Mouse (Mus musculus): Measurements from ENCODE around the gene Unc119b. TPM values are rescaled to one million over a fixed set of nuclear protein-coding genes. Genes with fewer than 3 reads are reported as not detected.
A peak's percentile ranks its signal among the peaks of the same experiment; 100 is the strongest.
"Not testable (repeated sequence)": the region's sequence is repeated elsewhere in the genome, so short reads cannot be mapped to it uniquely, and the experiment has no call there.

Unc119b gene
- polyA plus RNA-seq, 1 experiment, result 38.7 TPM

- DNase-seq (ENCODE audit: low read depth in 1 of 2, low spot score in 2 of 2), result no peak
- no peak for TF ChIP-seq POLR2A (IDR thresholded peaks at IDR 0.05; ENCODE audit: low read depth, low read length)
- peak; percentile 23; the same call in 1 of the 2 replicates for TF ChIP-seq CTCF (IDR thresholded peaks at IDR 0.05; ENCODE audit: extremely low read depth, insufficient read depth, insufficient read length, insufficient replicate concordance)
- no peak overlapping the region for H3K27ac ChIP-seq (ENCODE audit: insufficient read depth, low read length)
- no peak overlapping the region for H3K4me3 ChIP-seq (ENCODE audit: extremely low read depth, insufficient read depth, insufficient read length)
- 84% methylated on average over 9 of the region's 9 CpGs for WGBS
- no peaks in the 10 kb centered on the region for H3K36me3 ChIP-seq (ENCODE audit: control insufficient read depth, insufficient read depth, low read length)
- no peaks in the 10 kb centered on the region for H3K27me3 ChIP-seq (ENCODE audit: control insufficient read depth, insufficient read depth, low read length)
- peaks cover 24% of the 10 kb centered on the region; the same call in 1 of the 2 replicates for H3K4me1 ChIP-seq (ENCODE audit: control insufficient read depth, insufficient read depth, insufficient read length)
These were observed 30.6 kb upstream of the Unc119b start for GRCm38 (mm10) chr5:115165351-115165750.

- not testable (repeated sequence) for H3K27me3 ChIP-seq (ENCODE audit: control insufficient read depth, insufficient read depth, low read length); H3K36me3 ChIP-seq (ENCODE audit: control insufficient read depth, insufficient read depth, low read length); H3K4me3 ChIP-seq (ENCODE audit: extremely low read depth, insufficient read depth, insufficient read length); DNase-seq (ENCODE audit: low read depth in 1 of 2, low spot score in 2 of 2); H3K27ac ChIP-seq (ENCODE audit: insufficient read depth, low read length)
- WGBS, result 96% methylated on average over 4 of the region's 4 CpGs
- H3K4me1 ChIP-seq (ENCODE audit: control insufficient read depth, insufficient read depth, insufficient read length), result peaks cover 24% of the 10 kb centered on the region; the same call in 1 of the 2 replicates
These were observed 29.7 kb upstream of the Unc119b start for GRCm38 (mm10) chr5:115164446-115164845.

- peak in 1 of 2 experiments; percentile 50 for DNase-seq (ENCODE audit: low read depth in 1 of 2, low spot score in 2 of 2)
- 78% methylated on average over 8 of the region's 8 CpGs for WGBS
These were observed 28.8 kb upstream of the Unc119b start for GRCm38 (mm10) chr5:115163563-115163962.

GRCm38 (mm10) chr5:115161940-115162279 lies 27.1 kb upstream of the Unc119b start:
- not testable (repeated sequence) for DNase-seq (ENCODE audit: low read depth in 1 of 2, low spot score in 2 of 2)

More at GRCm38 (mm10) chr5:115163563-115163962, 28.8 kb upstream of the Unc119b start:
- H3K4me3 ChIP-seq (ENCODE audit: extremely low read depth, insufficient read depth, insufficient read length), result no peak overlapping the region
- H3K27ac ChIP-seq (ENCODE audit: insufficient read depth, low read length), result no peak overlapping the region
- H3K4me1 ChIP-seq (ENCODE audit: control insufficient read depth, insufficient read depth, insufficient read length), result peaks cover 24% of the 10 kb centered on the region; the same call in 1 of the 2 replicates
- TF ChIP-seq CTCF (IDR thresholded peaks at IDR 0.05; ENCODE audit: extremely low read depth, insufficient read depth, insufficient read length, insufficient replicate concordance), result peak; percentile 41; the same call in 1 of the 2 replicates
- no peak for TF ChIP-seq POLR2A (IDR thresholded peaks at IDR 0.05; ENCODE audit: low read depth, low read length)
- no peaks in the 10 kb centered on the region for H3K36me3 ChIP-seq (ENCODE audit: control insufficient read depth, insufficient read depth, low read length)
- no peaks in the 10 kb centered on the region for H3K27me3 ChIP-seq (ENCODE audit: control insufficient read depth, insufficient read depth, low read length)

GRCm38 (mm10) chr5:115161064-115161939 lies 26.5 kb upstream of the Unc119b start:
- TF ChIP-seq POLR2A (IDR thresholded peaks at IDR 0.05; ENCODE audit: low read depth, low read length), result no peak
- TF ChIP-seq CTCF (IDR thresholded peaks at IDR 0.05; ENCODE audit: extremely low read depth, insufficient read depth, insufficient read length, insufficient replicate concordance), result no peak
- no peak for DNase-seq (ENCODE audit: low read depth in 1 of 2, low spot score in 2 of 2)
- Histone ChIP-seq H3K4me1 (ENCODE audit: control insufficient read depth, insufficient read depth, insufficient read length) (peaks cover 9% of the 10 kb centered on the region; the same call in 1 of the 2 replicates), H3K27ac (ENCODE audit: insufficient read depth, low read length) (no peak overlapping the region), H3K27me3 (ENCODE audit: control insufficient read depth, insufficient read depth, low read length) (no peaks in the 10 kb centered on the region), H3K36me3 (ENCODE audit: control insufficient read depth, insufficient read depth, low read length) (no peaks in the 10 kb centered on the region), H3K4me3 (ENCODE audit: extremely low read depth, insufficient read depth, insufficient read length) (no peak overlapping the region)
- 26% methylated on average over 13 of the region's 13 CpGs for WGBS

More at GRCm38 (mm10) chr5:115161940-115162279, 27.1 kb upstream of the Unc119b start:
- WGBS, result 93% methylated on average over 1 of the region's 1 CpGs
- H3K36me3 ChIP-seq (ENCODE audit: control insufficient read depth, insufficient read depth, low read length); H3K27me3 ChIP-seq (ENCODE audit: control insufficient read depth, insufficient read depth, low read length); H3K4me3 ChIP-seq (ENCODE audit: extremely low read depth, insufficient read depth, insufficient read length); H3K27ac ChIP-seq (ENCODE audit: insufficient read depth, low read length): not testable (repeated sequence)
- H3K4me1 ChIP-seq (ENCODE audit: control insufficient read depth, insufficient read depth, insufficient read length), result peaks cover 15% of the 10 kb centered on the region; the same call in 1 of the 2 replicates

GRCm38 (mm10) chr5:115160655-115161054 lies 25.9 kb upstream of the Unc119b start:
- Histone ChIP-seq H3K27ac (ENCODE audit: insufficient read depth, low read length) (peak overlapping the region; percentile 36; the same call in 1 of the 2 replicates), H3K27me3 (ENCODE audit: control insufficient read depth, insufficient read depth, low read length) (no peaks in the 10 kb centered on the region), H3K36me3 (ENCODE audit: control insufficient read depth, insufficient read depth, low read length) (no peaks in the 10 kb centered on the region), H3K4me3 (ENCODE audit: extremely low read depth, insufficient read depth, insufficient read length) (no peak overlapping the region), H3K4me1 (ENCODE audit: control insufficient read depth, insufficient read depth, insufficient read length) (peaks cover 5% of the 10 kb centered on the region; the same call in 1 of the 2 replicates)
- TF ChIP-seq POLR2A (IDR thresholded peaks at IDR 0.05; ENCODE audit: low read depth, low read length) (no peak), CTCF (IDR thresholded peaks at IDR 0.05; ENCODE audit: extremely low read depth, insufficient read depth, insufficient read length, insufficient replicate concordance) (no peak)
- no peak for DNase-seq (ENCODE audit: low read depth in 1 of 2, low spot score in 2 of 2)
- WGBS, result 22% methylated on average over 6 of the region's 6 CpGs

- H3K27ac ChIP-seq (ENCODE audit: insufficient read depth, low read length), result no peak overlapping the region
- no peaks in the 10 kb centered on the region for H3K27me3 ChIP-seq (ENCODE audit: control insufficient read depth, insufficient read depth, low read length)
- WGBS, result 52% methylated on average over 12 of the region's 12 CpGs
- TF ChIP-seq POLR2A (IDR thresholded peaks at IDR 0.05; ENCODE audit: low read depth, low read length) (no peak), CTCF (IDR thresholded peaks at IDR 0.05; ENCODE audit: extremely low read depth, insufficient read depth, insufficient read length, insufficient replicate concordance) (no peak)
- no peak overlapping the region; the same call in 1 of the 2 replicates for H3K4me3 ChIP-seq (ENCODE audit: extremely low read depth, insufficient read depth, insufficient read length)
- H3K4me1 ChIP-seq (ENCODE audit: control insufficient read depth, insufficient read depth, insufficient read length), result peaks cover 13% of the 10 kb centered on the region; the same call in 1 of the 2 replicates
- no peaks in the 10 kb centered on the region for H3K36me3 ChIP-seq (ENCODE audit: control insufficient read depth, insufficient read depth, low read length)
- DNase-seq (ENCODE audit: low read depth in 1 of 2, low spot score in 2 of 2), result no peak
These were observed 24.4 kb upstream of the Unc119b start for GRCm38 (mm10) chr5:115159165-115159564.

All from spleen, adult 2 months (tissue).